Mouse (Mus musculus) embryonic stem cell, embryonic (primary cell): Measurements from ENCODE around the gene Rab3il1.

Experiments
- CTCF ChIA-PET, 4 experiments: fragments of 300-600 bp in 2 of 4; fragments of 350-600 bp in 2 of 4; sonication (Branson Sonifier 250); formaldehyde crosslinking; loops; one replicate each; lab custom pipeline; 2022; ENCODE audit warnings: inconsistent platforms in 2 of 4; lab: Charles Lee
- POLR2A ChIA-PET, 4 experiments: fragments of 300-600 bp in 2 of 4; fragments of 350-600 bp in 2 of 4; sonication (Branson Sonifier 250); formaldehyde crosslinking; loops; one replicate each; lab custom pipeline; 2022; ENCODE audit warnings: antibody characterized with exemption in 4 of 4, inconsistent platforms in 1 of 4; lab: Charles Lee

Gene Rab3il1

DNA sequence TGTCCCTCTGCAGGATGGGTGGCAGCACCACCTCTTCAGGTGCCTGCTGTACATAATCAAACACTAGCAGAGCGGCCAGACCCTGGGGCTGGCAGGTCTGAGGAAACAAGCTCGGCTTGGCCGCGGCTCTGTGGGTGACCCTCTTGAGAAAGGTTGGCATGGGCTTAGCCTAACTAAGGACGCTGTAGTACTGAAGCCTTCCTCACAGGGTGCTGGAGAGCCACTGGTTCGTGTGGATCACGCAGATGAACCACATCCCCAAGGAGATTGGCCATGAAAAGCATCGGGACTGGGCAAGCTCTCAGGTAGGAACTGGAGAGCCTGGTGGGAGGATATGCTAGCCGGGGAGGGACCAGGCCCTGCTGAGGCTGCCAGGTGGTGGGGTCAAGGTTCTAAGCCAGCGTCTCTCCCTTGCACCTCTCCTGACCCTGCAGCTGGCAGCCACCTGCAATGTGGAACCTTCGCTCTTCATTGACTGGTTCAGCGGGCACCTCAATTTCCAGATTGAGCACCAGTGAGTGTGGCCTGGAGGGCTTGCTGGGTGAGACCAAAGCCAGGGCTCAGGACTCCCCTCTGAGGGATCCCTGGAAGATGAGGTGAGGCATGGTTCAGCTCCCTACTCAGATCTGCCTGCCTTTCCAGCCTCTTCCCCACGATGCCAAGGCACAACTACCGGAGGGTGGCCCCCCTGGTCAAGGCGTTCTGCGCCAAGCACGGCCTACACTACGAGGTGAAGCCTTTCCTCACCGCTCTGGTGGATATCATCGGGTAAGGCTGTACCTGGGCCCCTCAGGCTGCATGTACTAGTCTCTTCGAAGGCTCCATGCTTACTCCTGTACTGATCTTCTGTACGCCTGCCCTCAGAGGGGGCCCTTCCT, 54.6 kb downstream of the Rab3il1 start:
- POLR2A ChIA-PET = interaction anchor here in 1 of 4 experiments (0.7 kb wide), 1 partner anchor 414 kb away, joined by 3 read pairs; no protein-coding TSS in a partner anchor
- CTCF ChIA-PET = interaction anchor here in 1 of 4 experiments (0.6 kb wide), 1 partner anchor 18 kb away, joined by 7 read pairs; no protein-coding TSS in a partner anchor

DNA sequence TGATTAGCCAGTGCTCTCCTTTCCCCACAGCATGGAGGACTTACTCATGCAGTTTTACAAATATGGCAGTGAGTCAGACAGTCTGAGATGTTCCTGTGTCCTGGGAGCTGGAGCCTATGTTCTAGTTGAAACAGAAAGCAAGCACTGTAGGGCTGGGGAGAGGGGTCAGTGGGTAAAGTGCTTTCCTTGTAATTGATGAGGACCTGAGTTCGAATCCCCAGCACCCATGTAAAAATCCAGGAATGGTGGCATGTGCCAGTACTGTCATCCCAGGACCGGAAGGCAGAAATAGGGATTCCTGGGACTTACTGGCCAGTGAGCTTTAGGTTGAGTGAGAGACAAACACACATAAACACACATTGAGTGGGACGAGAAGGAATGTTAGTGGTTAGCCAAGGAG, 55.2 kb downstream of the Rab3il1 start:
- ChIA-PET CTCF (no interaction called here), POLR2A (no interaction called here)

DNA sequence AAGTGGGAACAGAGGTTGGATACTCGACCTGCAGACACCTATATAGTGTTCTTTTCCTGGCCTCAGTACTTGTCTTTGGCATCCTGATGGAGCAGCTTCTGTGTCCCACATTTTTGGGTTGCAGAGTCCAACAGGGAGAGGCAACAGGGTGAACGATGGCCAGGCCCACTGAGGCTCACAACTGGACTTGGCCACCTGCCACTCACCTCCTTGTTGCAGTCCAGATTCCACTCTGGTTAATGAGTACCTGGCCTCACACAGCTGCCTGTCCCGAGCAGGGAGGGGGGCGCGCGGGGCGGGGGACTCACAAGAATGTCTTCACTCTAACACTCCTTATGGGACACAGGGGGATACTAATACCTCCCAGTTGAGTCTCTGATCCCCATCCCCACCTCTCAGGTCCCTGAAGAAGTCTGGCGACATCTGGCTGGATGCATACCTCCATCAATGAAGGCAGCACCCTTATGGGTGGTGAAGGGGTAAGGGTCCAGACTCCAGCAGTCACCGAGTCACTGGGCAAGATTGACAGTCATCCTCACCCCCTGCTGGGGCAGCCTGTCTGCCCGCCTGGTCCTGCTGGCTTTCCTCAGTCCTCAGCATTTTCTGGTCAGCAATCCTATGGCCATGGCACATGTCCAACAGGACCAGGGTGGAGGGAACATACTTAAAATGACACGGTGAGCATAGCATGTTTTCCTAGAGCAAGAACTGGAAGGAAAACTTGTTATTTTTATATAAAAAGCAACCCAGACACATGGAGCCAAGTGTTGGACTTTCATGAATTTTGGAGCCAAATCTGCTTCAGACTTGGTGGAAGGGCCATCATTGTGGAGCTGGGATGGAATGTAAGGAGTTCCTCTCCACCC, 56.2 kb downstream of the Rab3il1 start:
- POLR2A ChIA-PET = interaction anchor here in 3 of 4 experiments (0.5 to 1.2 kb wide), 4 partner anchors 33 to 1255 kb away, joined by 3 to 4 read pairs (median 4); partner anchors contain the start of genes Fads1 (in 1 of the 3), Fads2 (in 1 of the 3) and Zbtb3 (in 1 of the 3)
- CTCF ChIA-PET = interaction anchor here in 1 of 4 experiments (0.8 to 2.6 kb wide), 4 partner anchors 8 to 187 kb away, joined by 3 to 6 read pairs (median 4); no protein-coding TSS in a partner anchor

DNA sequence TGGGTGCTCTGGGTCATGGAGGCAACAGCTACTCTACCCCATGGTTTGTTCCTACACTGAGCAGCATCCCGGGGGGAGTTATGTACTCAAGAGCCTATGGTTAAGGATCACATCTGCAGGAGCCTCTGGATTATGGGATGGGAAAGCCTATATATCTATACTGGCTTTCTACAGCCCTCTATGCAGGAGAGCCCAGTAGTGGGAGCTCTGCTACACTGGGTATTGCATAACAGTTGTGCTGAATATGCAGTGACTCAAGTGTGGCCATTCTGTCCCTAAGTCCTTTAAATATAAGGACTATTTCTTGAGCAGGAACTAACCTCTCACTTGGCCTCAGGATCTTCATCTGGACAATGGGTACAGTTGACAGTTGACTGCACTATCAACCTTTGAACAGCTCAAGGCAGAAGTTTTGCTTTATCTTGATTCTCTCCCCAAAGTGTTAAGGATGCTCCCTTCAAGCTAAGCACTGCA, 56.9 kb downstream of the Rab3il1 start:
- POLR2A ChIA-PET = interaction anchor here in 2 of 4 experiments (1.1 to 2.0 kb wide), 7 partner anchors 12 to 140 kb away, joined by 3 to 9 read pairs (median 5); partner anchors contain the start of genes Fads1 (in 1 of the 2) and Fads2 (in 1 of the 2)
- CTCF ChIA-PET = interaction anchor here in 2 of 4 experiments (0.8 to 2.6 kb wide), 5 partner anchors 9 to 186 kb away, joined by 3 to 6 read pairs (median 4); no protein-coding TSS in a partner anchor

DNA sequence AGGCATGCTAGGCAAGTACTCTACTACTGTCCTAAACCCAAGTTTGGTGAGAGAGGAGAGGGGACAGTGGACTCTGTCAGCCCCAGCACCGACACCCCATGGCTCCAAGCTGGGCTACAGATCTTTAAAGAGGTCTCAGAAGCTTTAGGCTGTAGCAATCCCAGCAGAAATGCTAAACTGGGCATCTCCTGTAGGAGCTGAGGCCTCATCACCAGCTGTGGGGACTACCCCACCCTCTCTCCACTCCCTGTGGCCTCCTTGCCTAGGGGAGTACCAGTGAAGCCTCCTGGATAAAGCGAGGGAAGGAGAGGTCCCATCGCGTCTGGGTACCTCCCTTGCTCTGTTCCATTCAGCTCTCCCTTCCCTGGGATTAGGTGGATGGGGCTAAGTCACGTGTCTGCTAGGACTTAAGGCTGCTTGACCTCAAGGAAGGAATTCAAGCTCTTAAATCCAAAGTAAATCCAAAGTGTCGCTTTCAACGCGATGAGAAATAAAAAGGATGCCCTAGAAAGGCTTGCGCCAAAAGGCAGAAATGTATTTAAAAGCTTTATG, 57.5 kb downstream of the Rab3il1 start:
- POLR2A ChIA-PET = interaction anchor here in 2 of 4 experiments (1.0 to 2.0 kb wide), 10 partner anchors 11 to 140 kb away, joined by 3 to 9 read pairs (median 4); partner anchors contain the start of genes Fads1 (in 1 of the 2) and Fads2 (in 1 of the 2)
- CTCF ChIA-PET = interaction anchor here in 3 of 4 experiments (0.5 to 2.6 kb wide), 10 partner anchors 10 to 185 kb away, joined by 3 to 6 read pairs (median 4); no protein-coding TSS in a partner anchor

DNA sequence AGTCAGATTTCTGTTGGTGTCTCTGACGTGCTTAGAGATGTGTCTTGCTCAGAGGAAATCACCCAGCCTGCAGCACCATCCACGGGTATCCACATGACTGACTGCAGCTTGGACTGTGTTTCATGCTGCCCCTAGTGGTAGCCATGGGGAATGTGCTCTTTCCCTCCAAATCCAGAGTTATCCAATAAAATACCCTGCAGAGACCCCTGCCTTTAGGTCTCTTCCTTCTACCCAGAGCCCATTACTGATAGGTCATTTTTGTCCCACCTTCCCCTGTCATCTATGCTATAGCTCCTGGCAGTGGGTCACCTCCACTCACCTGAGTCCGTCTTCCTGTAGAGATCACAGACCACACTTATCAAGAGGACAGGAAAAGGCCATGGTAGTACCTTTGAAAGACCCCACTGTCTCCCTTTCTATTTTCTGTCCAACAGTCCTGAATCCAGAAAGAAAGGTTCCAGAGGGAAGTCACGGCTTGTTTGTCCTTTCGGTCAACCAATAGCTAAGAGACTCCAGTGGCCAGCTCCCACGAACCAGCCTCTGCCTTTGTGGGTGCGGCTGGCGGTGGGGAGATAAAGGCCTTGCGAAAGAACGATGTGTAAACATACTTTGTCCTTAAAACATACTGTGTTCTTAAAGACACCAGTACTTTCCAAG, 58.6 kb downstream of the Rab3il1 start:
- POLR2A ChIA-PET = interaction anchor here in 3 of 4 experiments (0.6 to 2.0 kb wide), 13 partner anchors 10 to 401 kb away, joined by 3 to 6 read pairs (median 4); no protein-coding TSS in a partner anchor
- CTCF ChIA-PET = interaction anchor here (0.5 to 2.6 kb wide), 19 partner anchors 9 to 498 kb away, joined by 3 to 8 read pairs (median 4); partner anchors contain the start of gene Fads2 (in 1 of the 4)

DNA sequence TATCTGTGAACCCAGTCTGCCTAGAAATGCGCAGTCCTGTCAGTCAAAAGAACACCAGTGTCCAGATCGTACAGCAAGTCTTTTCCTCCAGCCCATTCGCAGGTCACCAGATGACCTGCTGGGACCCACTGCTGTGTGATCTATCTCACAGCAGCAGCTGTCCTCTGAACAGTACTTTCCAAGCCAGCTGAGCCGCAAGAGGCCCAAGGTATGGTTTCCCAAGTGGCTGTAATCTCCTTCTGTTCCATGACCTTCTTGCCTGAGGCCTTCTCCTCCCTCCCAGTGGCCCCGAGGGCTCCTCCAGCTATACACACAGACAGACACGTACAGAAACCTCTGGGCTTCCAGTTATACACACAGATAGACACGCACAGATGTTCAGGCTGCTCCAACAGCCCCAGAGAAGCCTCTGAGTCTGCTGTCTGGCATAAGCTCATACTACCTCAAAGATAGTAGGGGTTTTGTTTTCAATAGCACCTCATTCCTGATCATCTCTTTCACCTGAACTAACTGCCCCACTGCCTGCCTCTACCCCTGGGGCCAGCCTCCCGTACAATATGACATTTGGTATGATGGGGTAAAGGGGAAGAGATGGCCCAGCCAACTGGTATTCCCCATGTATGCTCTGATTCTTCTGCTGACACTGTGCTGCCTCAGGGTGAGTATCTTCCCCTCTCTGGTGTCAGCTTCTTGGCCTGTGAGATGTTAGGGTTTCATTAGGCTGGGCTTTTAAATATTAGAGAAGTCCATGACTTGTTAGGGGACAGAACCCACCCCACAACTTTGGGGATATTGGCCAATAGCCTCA, 59.5 kb downstream of the Rab3il1 start:
- CTCF ChIA-PET = interaction anchor here (0.5 to 1.7 kb wide), 11 partner anchors 10 to 1898 kb away, joined by 3 to 4 read pairs (median 4); partner anchors contain the start of gene Fads2 (in 1 of the 4)
- POLR2A ChIA-PET = interaction anchor here in 3 of 4 experiments (0.5 to 1.5 kb wide), 7 partner anchors 11 to 156 kb away, joined by 3 to 4 read pairs (median 3); no protein-coding TSS in a partner anchor

DNA sequence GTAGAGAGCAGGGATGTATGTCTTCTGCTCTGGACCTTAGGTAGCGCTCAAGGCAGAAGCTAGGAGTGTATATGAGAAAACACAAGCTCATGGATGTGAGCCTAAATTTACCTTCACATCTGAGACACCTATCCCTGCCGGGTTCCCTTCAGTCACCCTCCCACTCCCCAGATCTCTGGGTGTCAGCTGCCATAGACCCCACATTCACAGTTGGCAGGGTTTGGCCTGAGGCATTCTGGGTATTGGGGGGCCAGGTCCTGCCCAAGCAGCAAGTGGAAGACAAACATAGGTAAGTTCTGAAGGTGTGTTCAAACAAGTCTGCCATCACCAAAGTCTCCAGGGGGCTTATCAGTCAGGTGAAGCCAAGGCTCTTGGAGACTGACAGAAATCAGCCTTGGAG, 60.2 kb downstream of the Rab3il1 start:
- POLR2A ChIA-PET = interaction anchor here in 3 of 4 experiments (0.5 to 1.5 kb wide), 5 partner anchors 9 to 55 kb away, joined by 3 to 7 read pairs (median 3); no protein-coding TSS in a partner anchor
- CTCF ChIA-PET = interaction anchor here in 3 of 4 experiments (0.5 to 1.0 kb wide), 4 partner anchors 40 to 1897 kb away, joined by 3 to 4 read pairs (median 4); partner anchors contain the start of gene Fads2 (in 1 of the 3)

DNA sequence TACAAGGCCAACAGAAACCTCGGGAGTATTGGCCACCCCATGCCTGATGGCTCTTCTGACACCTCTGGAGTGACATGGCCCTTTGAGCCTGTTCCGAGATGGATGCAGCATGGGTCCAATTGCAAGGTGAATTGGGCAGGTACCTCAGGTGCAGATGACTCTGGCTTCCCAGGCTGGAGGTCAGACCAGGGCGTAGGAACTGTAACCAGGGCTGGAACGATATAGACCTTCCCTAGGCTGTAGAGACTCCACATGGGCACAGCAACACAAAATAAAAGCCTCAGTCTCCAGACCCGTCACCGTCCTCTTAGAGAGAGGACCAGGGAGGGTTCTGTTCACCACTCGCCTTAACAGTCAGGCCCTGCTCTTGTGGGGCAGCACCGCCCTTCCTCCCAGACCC, 60.8 kb downstream of the Rab3il1 start:
- POLR2A ChIA-PET = no interaction called here
- CTCF ChIA-PET = no interaction called here

DNA sequence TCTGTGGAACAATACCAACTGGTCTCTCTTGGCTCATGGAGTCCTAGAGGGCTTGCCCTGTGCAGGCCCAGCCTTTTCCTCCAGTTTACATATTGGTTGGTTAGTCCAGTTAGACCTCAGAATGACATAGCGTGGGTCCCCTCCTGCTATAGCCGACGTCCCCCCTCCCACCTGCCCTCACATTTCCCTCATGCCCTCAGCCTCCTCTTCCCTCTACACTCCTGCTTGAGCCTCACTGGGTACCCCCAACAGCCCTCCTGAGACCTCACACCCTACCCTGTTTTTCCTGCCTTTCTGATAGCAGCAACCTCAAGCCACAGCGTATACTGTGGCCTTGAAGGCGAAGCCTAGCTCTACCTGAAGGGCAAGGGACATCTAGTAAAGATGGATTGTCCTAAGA, 61.4 kb downstream of the Rab3il1 start:
- ChIA-PET POLR2A (no interaction called here), CTCF (no interaction called here)

DNA sequence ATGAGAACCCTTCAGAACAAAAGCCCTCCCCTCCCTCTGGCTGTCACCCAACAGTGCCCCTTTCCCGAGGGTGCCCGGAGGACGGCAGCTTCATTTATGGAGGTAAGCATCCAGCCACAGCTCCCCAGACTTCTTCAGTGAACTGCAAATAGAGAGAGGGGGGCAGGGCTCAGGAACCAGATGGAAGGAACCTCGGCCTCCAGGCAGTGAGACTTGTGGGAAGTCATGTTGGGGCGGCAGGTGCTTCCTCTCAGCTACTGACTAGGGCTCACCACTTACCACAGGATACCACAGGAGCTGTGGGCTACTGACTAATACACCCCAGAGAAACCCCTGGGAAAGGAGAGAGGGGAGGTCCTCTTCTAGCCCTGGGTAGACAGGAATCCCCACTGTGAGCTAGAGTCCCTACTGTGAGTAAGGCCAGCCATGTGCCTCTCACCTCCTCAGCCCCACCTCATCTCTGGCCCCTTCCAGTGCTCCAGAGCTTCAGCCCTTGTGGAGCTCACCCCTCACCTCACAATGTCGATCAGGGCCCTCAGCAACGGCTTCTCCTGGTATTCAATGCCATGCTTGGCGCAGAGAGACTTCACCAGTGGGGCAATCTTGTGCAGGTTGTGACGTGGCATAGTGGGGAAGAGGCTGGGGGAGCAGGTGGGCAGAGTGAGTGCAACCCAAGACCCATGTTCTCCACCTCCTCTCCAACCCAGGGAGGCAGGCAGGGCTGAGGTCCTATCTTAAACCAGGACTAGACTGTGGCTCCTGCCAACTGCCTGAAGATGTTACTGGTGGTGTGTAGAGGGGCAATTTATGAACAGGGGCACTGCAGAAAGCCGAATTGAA, 62.9 kb downstream of the Rab3il1 start:
- CTCF ChIA-PET = interaction anchor here in 1 of 4 experiments (0.6 kb wide), 1 partner anchor 74 kb away, joined by 5 read pairs; no protein-coding TSS in a partner anchor
- POLR2A ChIA-PET = interaction anchor here in 1 of 4 experiments (0.8 kb wide), 1 partner anchor 81 kb away, joined by 4 read pairs; no protein-coding TSS in a partner anchor

DNA sequence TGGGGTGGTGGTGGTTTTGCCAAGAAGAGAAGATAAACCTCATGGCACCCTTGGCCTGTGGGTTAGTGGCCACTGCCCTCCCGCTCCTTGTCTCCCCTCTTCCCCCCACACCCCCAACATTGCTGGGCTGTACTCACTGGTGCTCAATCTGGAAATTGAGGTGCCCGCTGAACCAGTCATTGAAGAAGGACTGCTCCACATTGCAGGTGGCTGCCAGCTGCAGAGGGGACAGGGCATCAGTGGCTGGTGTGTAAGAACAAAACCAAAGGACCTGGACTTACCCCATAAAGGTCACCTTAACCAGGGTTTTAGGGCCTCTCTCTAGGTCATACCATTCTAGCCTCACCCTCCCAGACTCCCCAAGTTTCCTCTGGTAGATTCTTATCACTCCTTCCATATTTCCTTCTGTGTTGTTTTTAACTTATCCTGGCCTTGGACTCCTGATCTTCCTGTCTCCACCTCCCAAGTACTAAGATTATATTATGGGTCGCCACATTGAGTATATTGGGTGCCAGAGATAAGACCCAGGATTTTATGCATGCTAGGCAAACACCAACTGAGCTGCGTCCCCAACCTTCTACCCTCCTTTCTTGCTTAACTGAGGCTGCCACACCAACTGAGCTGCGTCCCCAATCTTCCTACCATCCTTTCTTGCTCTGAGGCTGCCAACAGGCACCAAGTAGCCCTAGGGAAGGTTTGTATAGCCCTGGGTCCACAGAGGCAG, 64.2 kb downstream of the Rab3il1 start:
- ChIA-PET POLR2A (interaction anchor here in 1 of 4 experiments (0.6 to 1.3 kb wide), 3 partner anchors 20 to 23 kb away, joined by 3 to 6 read pairs (median 4); no protein-coding TSS in a partner anchor), CTCF (interaction anchor here in 2 of 4 experiments (0.6 to 0.7 kb wide), 2 partner anchors 144 to 1852 kb away, joined by 4 read pairs; no protein-coding TSS in a partner anchor)

DNA sequence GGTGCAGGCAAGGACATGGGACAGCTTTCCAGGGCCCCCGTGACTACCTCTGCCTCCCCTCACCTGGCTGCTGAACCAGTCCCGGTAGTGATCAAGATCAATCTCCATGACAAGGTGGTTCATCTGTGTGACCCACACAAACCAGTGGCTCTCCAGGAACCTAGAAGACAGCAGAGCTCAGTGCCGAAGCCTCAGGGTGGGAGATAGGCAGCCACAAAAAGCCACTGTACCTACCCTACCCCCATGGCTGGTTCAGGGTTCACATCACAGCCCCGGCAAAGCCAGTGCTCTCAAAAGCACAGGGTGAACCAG, 64.7 kb downstream of the Rab3il1 start:
- ChIA-PET POLR2A (interaction anchor here in 1 of 4 experiments (1.1 to 1.3 kb wide), 2 partner anchors 21 to 23 kb away, joined by 3 to 4 read pairs; no protein-coding TSS in a partner anchor), CTCF (no interaction called here)

DNA sequence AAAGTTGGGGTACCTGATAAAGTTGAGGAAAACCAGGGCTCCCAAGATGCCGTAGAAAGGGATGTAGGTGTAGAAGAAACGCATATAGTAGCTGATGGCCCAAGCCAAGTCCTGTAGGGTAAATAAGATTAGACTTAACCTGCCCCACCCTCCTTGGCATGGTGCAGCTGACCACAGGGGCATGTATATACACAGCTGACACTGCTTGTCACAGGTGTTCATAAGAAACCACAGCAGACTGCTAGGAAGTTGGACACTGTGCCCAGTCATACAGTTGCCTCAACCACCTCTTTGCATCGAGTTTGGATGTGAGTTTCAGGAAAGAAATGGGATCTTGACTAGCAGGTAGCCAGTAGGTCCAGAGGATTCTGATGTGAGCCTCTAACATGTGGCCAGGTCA, 65.0 kb downstream of the Rab3il1 start:
- CTCF ChIA-PET = no interaction called here
- POLR2A ChIA-PET = interaction anchor here in 1 of 4 experiments (1.1 to 1.3 kb wide), 2 partner anchors 21 to 24 kb away, joined by 3 to 4 read pairs; no protein-coding TSS in a partner anchor
